Mouse (Mus musculus): Measurements from ENCODE around the gene Mef2b.

DNA sequence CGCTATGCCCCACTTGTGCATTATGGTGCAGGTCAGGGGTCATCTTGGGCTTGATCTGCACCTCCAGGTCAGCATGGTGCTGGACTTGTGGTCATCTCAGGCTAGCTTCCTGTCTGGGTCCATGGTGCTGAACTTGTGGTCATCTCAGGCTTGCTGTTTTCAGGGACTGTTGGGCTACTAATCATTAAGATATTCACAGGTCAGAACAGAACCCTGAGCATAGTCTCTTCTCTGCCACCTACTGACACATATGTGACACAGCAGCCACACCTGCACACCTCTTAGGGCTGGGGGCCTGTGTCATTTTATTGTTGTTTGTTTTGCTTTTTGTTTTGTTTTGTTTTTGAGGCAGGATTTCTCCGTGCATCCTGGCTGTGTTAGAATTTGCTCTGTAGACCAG lies 16.6 kb upstream of the Mef2b start:
- TF ChIP-seq CTCF (IDR thresholded peaks at IDR 0.05; ENCODE audit: low read depth) (peak; percentile 68), EP300 (optimal IDR thresholded peaks at IDR 0.05) (no peak)

Measured in stomach, postnatal 0 days (tissue).